Mouse (Mus musculus): Measurements from ENCODE around the gene Qdpr. TPM values are rescaled to one million over a fixed set of nuclear protein-coding genes. Genes with fewer than 3 reads are reported as not detected.
A peak's percentile ranks its signal among the peaks of the same experiment; 100 is the strongest.
"Not testable (repeated sequence)": the region's sequence is repeated elsewhere in the genome, so short reads cannot be mapped to it uniquely, and the experiment has no call there.

Gene Qdpr
- polyA plus RNA-seq, 1 experiment from 2014 or later = 297 TPM

- H3K36me3 ChIP-seq (ENCODE audit: insufficient read depth, low read length) = no peaks in the 10 kb centered on the region
- no peaks in the 10 kb centered on the region for H3K27me3 ChIP-seq (ENCODE audit: insufficient read depth, low read length)
- H3K27ac ChIP-seq = no peak overlapping the region
- H3K4me3 ChIP-seq (replicated peaks; ENCODE audit: low read depth, low read length) = no peak overlapping the region
- 85% methylated on average over 1 of the region's 1 CpGs for WGBS
- H3K9me3 ChIP-seq (replicated peaks; ENCODE audit: low read length) = no peaks in the 10 kb centered on the region
- ATAC-seq (replicated peaks; ENCODE audit: low FRiP score, low read depth) = no peak
- H3K4me2 ChIP-seq (ENCODE audit: low read length) = no peak overlapping the region
- no peak for DNase-seq (ENCODE audit: low spot score)
- H3K9ac ChIP-seq (ENCODE audit: low read depth, low read length) = no peak overlapping the region
- H3K4me1 ChIP-seq (replicated peaks; ENCODE audit: insufficient read depth, low read length) = no peaks in the 10 kb centered on the region
- TF ChIP-seq CTCF (IDR thresholded peaks at IDR 0.05; ENCODE audit: low read depth) = no peak
These were observed 23.5 kb downstream of the Qdpr start for GRCm38 (mm10) chr5:45426416-45427034.

GRCm38 (mm10) chr5:45425771-45426170 is 24.3 kb downstream of the Qdpr start:
- WGBS = 53% methylated on average over 1 of the region's 1 CpGs
- H3K9me3 ChIP-seq (replicated peaks; ENCODE audit: low read length); H3K27me3 ChIP-seq (ENCODE audit: insufficient read depth, low read length); ATAC-seq (replicated peaks; ENCODE audit: low FRiP score, low read depth); H3K4me1 ChIP-seq (replicated peaks; ENCODE audit: insufficient read depth, low read length); H3K4me2 ChIP-seq (ENCODE audit: low read length); H3K9ac ChIP-seq (ENCODE audit: low read depth, low read length); H3K27ac ChIP-seq; H3K36me3 ChIP-seq (ENCODE audit: insufficient read depth, low read length); H3K4me3 ChIP-seq (replicated peaks; ENCODE audit: low read depth, low read length); DNase-seq (ENCODE audit: low spot score): not testable (repeated sequence)

- Histone ChIP-seq H3K4me1 (replicated peaks; ENCODE audit: insufficient read depth, low read length) (no peaks in the 10 kb centered on the region), H3K27ac (no peak overlapping the region), H3K4me3 (replicated peaks; ENCODE audit: low read depth, low read length) (no peak overlapping the region), H3K27me3 (ENCODE audit: insufficient read depth, low read length) (no peaks in the 10 kb centered on the region), H3K9ac (ENCODE audit: low read depth, low read length) (no peak overlapping the region), H3K9me3 (replicated peaks; ENCODE audit: low read length) (no peaks in the 10 kb centered on the region), H3K4me2 (ENCODE audit: low read length) (no peak overlapping the region), H3K36me3 (ENCODE audit: insufficient read depth, low read length) (no peaks in the 10 kb centered on the region)
- 42% methylated on average over 8 of the region's 8 CpGs for WGBS
- DNase-seq (ENCODE audit: low spot score) (peak; percentile 83), ATAC-seq (replicated peaks; ENCODE audit: low FRiP score, low read depth) (peak; percentile 60; the same call in 1 of the 2 replicates)
- peak; percentile 91 for TF ChIP-seq CTCF (IDR thresholded peaks at IDR 0.05; ENCODE audit: low read depth)
These were observed 25.8 kb downstream of the Qdpr start for GRCm38 (mm10) chr5:45424021-45424886.

DNA sequence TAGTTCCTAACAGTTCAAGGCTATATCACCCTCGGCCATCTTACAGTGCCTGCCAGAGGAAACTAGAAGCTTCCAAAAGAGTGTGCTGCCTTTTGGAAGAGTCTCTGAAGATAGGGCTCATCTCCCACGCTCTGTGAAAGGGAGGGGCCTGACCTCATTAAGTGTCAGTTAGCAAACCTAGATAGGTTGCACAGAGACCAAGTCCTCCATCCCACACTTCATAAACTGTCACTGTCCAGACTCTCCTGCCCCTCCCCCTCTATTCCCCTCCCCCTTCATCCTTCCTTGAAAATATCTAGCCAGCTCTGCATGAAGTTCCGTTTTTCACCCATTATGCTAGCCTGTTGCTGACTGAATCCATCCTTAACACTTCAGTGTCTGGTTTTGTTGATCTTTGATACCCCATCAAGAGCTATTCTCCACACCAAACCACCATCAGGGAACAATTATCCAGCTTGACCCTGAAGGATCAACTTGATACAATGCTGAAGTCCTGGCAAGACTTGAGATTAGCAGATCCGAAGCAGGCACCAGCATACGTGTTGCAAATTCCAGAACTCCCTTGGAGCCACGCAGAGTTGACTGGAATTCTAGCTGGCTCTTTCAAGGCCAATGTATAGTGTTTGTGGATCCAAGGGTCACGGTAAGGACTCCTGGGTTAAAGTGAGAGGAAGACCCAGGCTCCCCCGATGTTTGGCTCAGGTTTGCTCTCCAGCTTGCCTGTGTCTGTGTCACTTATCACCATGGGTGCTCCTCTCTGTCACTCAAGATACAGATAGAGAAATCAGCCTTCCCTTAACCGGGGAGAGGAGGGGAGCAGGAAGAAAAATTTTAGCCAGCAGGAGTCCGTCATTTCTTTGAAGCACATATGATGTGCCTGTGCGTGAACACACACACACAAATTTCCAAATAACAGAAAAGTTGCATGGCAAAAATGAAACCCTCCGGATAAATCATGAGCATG is 27.9 kb downstream of the Qdpr start:
- Histone ChIP-seq H3K4me1 (replicated peaks; ENCODE audit: insufficient read depth, low read length) (no peaks in the 10 kb centered on the region), H3K9me3 (replicated peaks; ENCODE audit: low read length) (no peaks in the 10 kb centered on the region), H3K27me3 (ENCODE audit: insufficient read depth, low read length) (no peaks in the 10 kb centered on the region), H3K4me2 (ENCODE audit: low read length) (no peak overlapping the region), H3K36me3 (ENCODE audit: insufficient read depth, low read length) (no peaks in the 10 kb centered on the region), H3K27ac (no peak overlapping the region), H3K9ac (ENCODE audit: low read depth, low read length) (no peak overlapping the region), H3K4me3 (replicated peaks; ENCODE audit: low read depth, low read length) (no peak overlapping the region)
- WGBS = 68% methylated on average over 12 of the region's 12 CpGs
- TF ChIP-seq CTCF (IDR thresholded peaks at IDR 0.05; ENCODE audit: low read depth) = no peak
- ATAC-seq (replicated peaks; ENCODE audit: low FRiP score, low read depth) (no peak), DNase-seq (ENCODE audit: low spot score) (no peak)

DNA sequence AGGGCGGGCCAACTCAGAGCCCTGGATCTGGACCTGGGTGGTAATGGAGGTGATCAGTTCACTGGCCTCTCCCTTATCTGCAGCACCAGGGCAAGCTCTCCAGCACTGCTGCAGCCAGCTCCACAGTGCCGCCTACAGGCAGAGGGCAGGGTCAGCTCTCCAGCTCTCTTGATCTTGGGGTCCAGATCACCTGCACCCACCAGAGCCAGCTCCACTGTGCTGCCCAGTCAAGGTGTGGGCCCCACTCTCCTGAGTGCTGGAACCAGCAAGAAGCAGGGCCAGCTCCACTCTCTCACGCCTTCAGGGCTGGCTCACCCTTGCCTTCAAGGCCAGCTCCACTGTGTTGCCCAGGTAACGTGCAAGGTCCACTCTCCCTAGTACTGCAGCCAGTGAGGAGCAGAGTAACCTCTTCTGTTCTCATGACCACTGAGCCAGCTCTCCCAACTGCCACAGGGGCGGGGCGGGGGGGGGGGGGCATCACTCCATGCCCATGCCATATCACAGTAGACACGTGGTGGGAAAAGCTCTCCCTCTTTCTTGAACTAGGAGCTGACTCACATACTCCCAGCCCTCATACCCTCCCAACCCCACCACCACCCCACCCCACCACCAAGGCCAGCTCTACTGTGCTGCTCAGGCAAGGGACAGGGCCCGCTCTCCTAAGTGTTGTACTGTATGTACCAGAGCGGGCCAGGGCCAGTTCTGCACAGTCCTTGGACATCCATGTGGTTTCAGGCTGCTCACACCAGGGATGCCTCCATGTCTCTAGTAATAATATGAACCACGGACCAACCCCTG is 30.0 kb downstream of the Qdpr start:
- Histone ChIP-seq H3K36me3 (ENCODE audit: insufficient read depth, low read length) (no peaks in the 10 kb centered on the region), H3K9me3 (replicated peaks; ENCODE audit: low read length) (no peaks in the 10 kb centered on the region), H3K4me1 (replicated peaks; ENCODE audit: insufficient read depth, low read length) (no peaks in the 10 kb centered on the region), H3K4me2 (ENCODE audit: low read length) (no peak overlapping the region), H3K9ac (ENCODE audit: low read depth, low read length) (no peak overlapping the region), H3K27ac (no peak overlapping the region), H3K27me3 (ENCODE audit: insufficient read depth, low read length) (no peaks in the 10 kb centered on the region), H3K4me3 (replicated peaks; ENCODE audit: low read depth, low read length) (no peak overlapping the region)
- peak; percentile 67 for TF ChIP-seq CTCF (IDR thresholded peaks at IDR 0.05; ENCODE audit: low read depth)
- ATAC-seq (replicated peaks; ENCODE audit: low FRiP score, low read depth) (peak; percentile 93), DNase-seq (ENCODE audit: low spot score) (no peak)
- WGBS = 88% methylated on average over 10 of the region's 10 CpGs
